Mouse (Mus musculus) heart, adult 2 months (tissue): ENCODE measurements around the gene Nhej1. TPM values are rescaled to one million over a fixed set of nuclear protein-coding genes. Genes with fewer than 3 reads are reported as not detected.

Source experiments
- DNase-seq, 2 experiments: peaks; one replicate each; pipeline ENCODE4 v3.0.0; 2021
- H3K27ac ChIP-seq: fragments of 200-600 bp; 2 replicates; pipeline ENCODE4 v1.8.1; 2022
- H3K27me3 ChIP-seq: fragments of 200-500 bp; 2 replicates; pipeline ENCODE4 v1.6.1; 2012; ENCODE audit warnings: mild to moderate bottlenecking, low read length, inconsistent platforms, mixed read lengths; ENCODE audit not compliant: control insufficient read depth, insufficient read depth
- H3K36me3 ChIP-seq: fragments of 200-500 bp; 2 replicates; pipeline ENCODE4 v1.6.1; 2012; ENCODE audit warnings: low read length, inconsistent platforms; ENCODE audit not compliant: control insufficient read depth, insufficient read depth
- H3K4me1 ChIP-seq: fragments of 200-500 bp; 2 replicates; pipeline ENCODE4 v1.6.1; 2011; ENCODE audit warnings: low read length; ENCODE audit not compliant: control insufficient read depth, insufficient read depth
- H3K4me3 ChIP-seq: fragments of 200-600 bp; 2 replicates; pipeline ENCODE4 v1.8.1; 2022
- H3K79me2 ChIP-seq: fragments of 200-500 bp; replicated peaks from 2 replicates; pipeline ENCODE4 v1.6.1; 2012; ENCODE audit warnings: mild to moderate bottlenecking, inconsistent platforms, low read length, moderate library complexity, mixed read lengths; ENCODE audit not compliant: control insufficient read depth, insufficient read depth
- H3K9ac ChIP-seq: fragments of 200-500 bp; 2 replicates; pipeline ENCODE4 v1.6.1; 2012; ENCODE audit warnings: low read depth, mild to moderate bottlenecking, control low read depth, inconsistent platforms, low read length, mixed read lengths
- CTCF ChIP-seq: fragments of 200-600 bp; IDR thresholded peaks from 2 replicates; pipeline ENCODE4 v1.8.1; 2022; ENCODE audit warnings: antibody characterized with exemption, mild to moderate bottlenecking, moderate library complexity
- EP300 ChIP-seq: fragments of 200-500 bp; IDR thresholded peaks from 2 replicates; pipeline ENCODE4 v1.6.1; 2011; ENCODE audit warnings: low read depth, low read length, control low read depth; ENCODE audit not compliant: insufficient read depth
- POLR2A ChIP-seq: fragments of 200-500 bp; IDR thresholded peaks from 2 replicates; pipeline ENCODE4 v1.6.1; 2011; ENCODE audit warnings: mild to moderate bottlenecking, low read depth, low read length, control low read depth; ENCODE audit not compliant: insufficient read depth
- WGBS: fragments of 180-500 bp; shearing (Covaris S2); methylation state at CpG from one replicate; pipeline ENCODE4 v1.1.7; 2018; 5-methylcytosine and 5-hydroxymethylcytosine counted together
- intact Hi-C: fragments of 180-260 bp; cut with DNase I; formaldehyde crosslinking; loops from one replicate; pipeline ENCODE4 v1.15.1; 2025
- polyA plus RNA-seq: library from polyadenylated mRNA; depleted of rRNA; stranded (reverse); fragments of >200 nt; gene quantifications from 2 replicates; pipeline ENCODE4 v1.2.3, GENCODE M21; 2012
- total RNA-seq, 2 experiments: library from RNA; stranded (reverse); gene quantifications; 2 replicates each; pipeline ENCODE4 v1.2.3; 2021

The Nhej1 gene
- total and polyA plus RNA-seq, 3 experiments: 3.6 to 4.7 (median 4.0) TPM

- no peaks in the 10 kb centered on the region for H3K4me1 ChIP-seq
- H3K27ac ChIP-seq: no peak overlapping the region
- H3K9ac ChIP-seq: no peak overlapping the region
- H3K4me3 ChIP-seq: no peak overlapping the region
- H3K79me2 ChIP-seq: no peaks in the 10 kb centered on the region
- intact Hi-C loops: no loop called here
- no peaks in the 10 kb centered on the region for H3K27me3 ChIP-seq
- no peak for TF ChIP-seq EP300
- no peak for TF ChIP-seq CTCF
- TF ChIP-seq POLR2A: no peak
- no peak for DNase-seq
- no peaks in the 10 kb centered on the region for H3K36me3 ChIP-seq
These were observed 34.0 kb upstream of the Nhej1 start for GRCm38 (mm10) chr1:75158990-75159389.

GRCm38 (mm10) chr1:75155837-75156236 is 30.8 kb upstream of the Nhej1 start:
- no peak overlapping the region for H3K27ac ChIP-seq
- no peak overlapping the region for H3K4me3 ChIP-seq
- H3K27me3 ChIP-seq: no peaks in the 10 kb centered on the region
- intact Hi-C loops: no loop called here
- H3K4me1 ChIP-seq: no peaks in the 10 kb centered on the region
- H3K9ac ChIP-seq: no peak overlapping the region
- no peak for TF ChIP-seq CTCF
- no peak for TF ChIP-seq EP300
- no peak for TF ChIP-seq POLR2A
- no peaks in the 10 kb centered on the region for H3K79me2 ChIP-seq
- no peaks in the 10 kb centered on the region for H3K36me3 ChIP-seq
- 15% methylated on average over 3 of the region's 3 CpGs for WGBS
- no peak for DNase-seq

DNA sequence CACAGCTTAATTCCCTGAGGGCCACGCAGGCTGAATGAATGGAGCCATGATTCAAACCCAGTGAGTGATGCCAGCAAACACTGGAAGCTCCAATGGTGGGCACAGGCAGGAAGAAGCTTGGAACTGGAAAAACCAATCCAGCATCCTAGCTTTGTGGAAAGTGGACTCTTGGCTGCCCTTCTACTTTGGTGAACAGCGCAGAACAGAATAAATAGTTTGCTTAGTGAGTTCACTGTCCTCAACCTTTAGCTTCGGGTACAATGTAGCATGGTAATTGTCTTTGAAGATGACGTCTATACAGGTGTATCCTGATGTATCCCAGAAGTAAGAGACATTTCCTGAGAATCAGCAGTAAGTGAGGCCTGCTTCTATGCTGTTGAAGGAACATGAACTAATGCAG is 23.7 kb upstream of the Nhej1 start:
- Histone ChIP-seq H3K36me3 (no peaks in the 10 kb centered on the region; the same call in 1 of the 2 replicates), H3K79me2 (no peaks in the 10 kb centered on the region), H3K4me1 (no peaks in the 10 kb centered on the region), H3K27me3 (no peaks in the 10 kb centered on the region), H3K27ac (no peak overlapping the region), H3K4me3 (no peak overlapping the region), H3K9ac (no peak overlapping the region)
- intact Hi-C loops: no loop called here
- TF ChIP-seq EP300 (no peak), CTCF (no peak), POLR2A (no peak)
- no peak for DNase-seq
- 83% methylated on average over 4 of the region's 4 CpGs for WGBS

- Histone ChIP-seq H3K9ac (no peak overlapping the region), H3K27me3 (no peaks in the 10 kb centered on the region), H3K4me1 (peaks cover 2% of the 10 kb centered on the region), H3K36me3 (no peaks in the 10 kb centered on the region; the same call in 1 of the 2 replicates), H3K79me2 (no peaks in the 10 kb centered on the region), H3K27ac (no peak overlapping the region), H3K4me3 (no peak overlapping the region)
- TF ChIP-seq POLR2A (no peak), CTCF (no peak), EP300 (no peak)
- intact Hi-C loops: no loop called here
- no peak for DNase-seq
- 75% methylated on average over 7 of the region's 7 CpGs for WGBS
These were observed 22.6 kb upstream of the Nhej1 start for GRCm38 (mm10) chr1:75147411-75148135.

DNA sequence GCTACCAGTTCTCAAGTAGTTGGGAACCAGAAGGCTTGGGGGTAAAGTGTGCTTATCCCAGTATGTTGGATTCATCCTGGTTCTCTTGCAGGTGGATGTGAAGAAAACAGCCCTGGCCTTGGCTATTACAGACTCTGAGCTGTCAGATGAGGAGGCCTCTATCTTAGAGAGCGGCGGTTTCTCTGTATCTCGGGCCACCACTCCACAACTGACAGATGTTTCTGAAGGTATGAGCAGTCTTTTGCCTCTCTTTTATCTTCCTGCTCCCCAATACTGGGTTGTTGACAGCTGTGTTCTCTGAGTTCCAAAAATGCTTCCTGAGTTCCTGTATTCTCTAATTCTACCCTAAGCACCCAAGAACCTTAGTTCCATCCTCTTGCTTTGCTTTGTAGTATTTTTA is 20.6 kb upstream of the Nhej1 start:
- Histone ChIP-seq H3K36me3 (no peaks in the 10 kb centered on the region; the same call in none of the 2 replicates), H3K4me1 (peaks cover 2% of the 10 kb centered on the region), H3K27me3 (no peaks in the 10 kb centered on the region), H3K4me3 (no peak overlapping the region), H3K9ac (no peak overlapping the region), H3K79me2 (no peaks in the 10 kb centered on the region), H3K27ac (no peak overlapping the region)
- TF ChIP-seq EP300 (no peak), CTCF (no peak), POLR2A (no peak)
- 94% methylated on average over 3 of the region's 3 CpGs for WGBS
- intact Hi-C loops: no loop called here
- no peak for DNase-seq

GRCm38 (mm10) chr1:75142301-75143261 is 17.6 kb upstream of the Nhej1 start, which contains the start of the genes Cnppd1 and Retreg2:
Gene Cnppd1, minus strand, starts transcription at chr1:75142711.
Gene Retreg2, plus strand, starts transcription at chr1:75142778.
- intact Hi-C loops: loop anchor here (1.0 to 2.0 kb wide), 2 partner anchors 26 to 50 kb away; partner anchors contain the start of genes Ankzf1, Atg9a and Zfand2b
- TF ChIP-seq CTCF (peak; percentile 86), EP300 (peak; percentile 73; the same call in 1 of the 2 replicates), POLR2A (peak; percentile 94)
- Histone ChIP-seq H3K4me3 (peak within 1 kb of the TSS; percentile 82), H3K4me1 (peaks cover 2% of the 10 kb centered on the region), H3K27ac (peak within 1 kb of the TSS; percentile 97), H3K79me2 (no peaks in the 10 kb centered on the region), H3K9ac (peak within 1 kb of the TSS; percentile 98), H3K36me3 (peaks cover 2% of the 10 kb centered on the region; the same call in 1 of the 2 replicates), H3K27me3 (no peaks in the 10 kb centered on the region)
- whole genome bisulfite sequencing: under 1% methylated on average over 91 of the region's 91 CpGs
- peak; percentile 97 to 98 for DNase-seq
